Mouse (Mus musculus) heart, adult 2 months (tissue): ENCODE results near the gene Ccr1l1.

Experiments
- CTCF ChIP-seq: fragments of 200-600 bp; IDR thresholded peaks from 2 replicates; pipeline ENCODE4 v1.8.1; 2022; ENCODE audit warnings: antibody characterized with exemption, mild to moderate bottlenecking, moderate library complexity
- EP300 ChIP-seq: fragments of 200-500 bp; IDR thresholded peaks from 2 replicates; pipeline ENCODE4 v1.6.1; 2011; ENCODE audit warnings: low read depth, low read length, control low read depth; ENCODE audit not compliant: insufficient read depth
- POLR2A ChIP-seq: fragments of 200-500 bp; IDR thresholded peaks from 2 replicates; pipeline ENCODE4 v1.6.1; 2011; ENCODE audit warnings: mild to moderate bottlenecking, low read depth, low read length, control low read depth; ENCODE audit not compliant: insufficient read depth

DNA sequence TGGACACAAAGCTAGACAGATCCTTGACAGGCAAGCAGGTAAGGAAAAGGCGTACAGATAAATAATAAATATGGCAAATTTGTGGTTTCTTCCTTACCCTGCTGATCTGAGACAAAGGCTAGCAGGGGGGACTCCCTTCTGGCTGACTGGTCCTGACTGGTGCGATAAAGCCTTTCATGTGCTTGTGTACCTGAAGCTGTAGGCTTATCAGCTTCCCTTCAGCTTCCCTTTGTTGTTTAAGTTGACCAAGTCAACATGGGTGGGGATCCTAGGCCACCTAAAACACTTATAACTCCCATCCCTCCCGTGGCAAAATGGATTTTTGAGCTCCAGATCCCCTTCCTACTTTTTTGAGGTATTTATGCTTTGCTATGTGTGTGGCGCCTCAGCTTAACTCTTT, 3.7 kb upstream of the Ccr1l1 start:
- TF ChIP-seq CTCF, result no peak
- no peak for TF ChIP-seq POLR2A
- TF ChIP-seq EP300, result no peak
